Mouse (Mus musculus): ENCODE data around the gene Ank3. TPM values are rescaled to one million over a fixed set of nuclear protein-coding genes. Genes with fewer than 3 reads are reported as not detected.
A peak's percentile ranks its signal among the peaks of the same experiment; 100 is the strongest.

Gene Ank3
- polyA plus RNA-seq, 1 experiment from 2014 or later, result 18.0 TPM

- H3K36me3 ChIP-seq, result no peaks in the 10 kb centered on the region
- no peak overlapping the region for H3K27ac ChIP-seq
- no peak overlapping the region for H3K4me2 ChIP-seq
- H3K9me3 ChIP-seq, result no peaks in the 10 kb centered on the region
- H3K9ac ChIP-seq, result no peak overlapping the region
- no peak overlapping the region for H3K4me3 ChIP-seq
- no peaks in the 10 kb centered on the region for H3K27me3 ChIP-seq
- no peak for ATAC-seq (ENCODE audit: borderline replicate concordance, extremely low read depth, low FRiP score, low TSS enrichment)
- no peaks in the 10 kb centered on the region for H3K4me1 ChIP-seq
- WGBS, result 60% methylated on average over 4 of the region's 4 CpGs
Observed at GRCm38 (mm10) chr10:69528746-69529145, 130.2 kb downstream of the Ank3 start.

- 84% methylated on average over 6 of the region's 6 CpGs for WGBS
- H3K4me2 ChIP-seq, result no peak overlapping the region
- peaks cover 4% of the 10 kb centered on the region; the same call in 1 of the 2 replicates for H3K4me1 ChIP-seq
- H3K4me3 ChIP-seq, result no peak overlapping the region
- H3K9me3 ChIP-seq, result no peaks in the 10 kb centered on the region
- H3K27me3 ChIP-seq, result no peaks in the 10 kb centered on the region
- no peaks in the 10 kb centered on the region for H3K36me3 ChIP-seq
- H3K9ac ChIP-seq, result no peak overlapping the region
- H3K27ac ChIP-seq, result no peak overlapping the region
- no peak for ATAC-seq (ENCODE audit: borderline replicate concordance, extremely low read depth, low FRiP score, low TSS enrichment)
Observed at GRCm38 (mm10) chr10:69530326-69530725, 131.8 kb downstream of the Ank3 start.

- H3K4me1 ChIP-seq, result peaks cover 4% of the 10 kb centered on the region; the same call in 1 of the 2 replicates
- no peak overlapping the region for H3K27ac ChIP-seq
- no peaks in the 10 kb centered on the region for H3K27me3 ChIP-seq
- 70% methylated on average over 5 of the region's 5 CpGs for WGBS
- H3K9ac ChIP-seq, result no peak overlapping the region
- no peaks in the 10 kb centered on the region for H3K9me3 ChIP-seq
- H3K4me3 ChIP-seq, result no peak overlapping the region
- no peaks in the 10 kb centered on the region for H3K36me3 ChIP-seq
- no peak for ATAC-seq (ENCODE audit: borderline replicate concordance, extremely low read depth, low FRiP score, low TSS enrichment)
- H3K4me2 ChIP-seq, result no peak overlapping the region
Observed at GRCm38 (mm10) chr10:69531569-69531968, 133.0 kb downstream of the Ank3 start.

GRCm38 (mm10) chr10:69532169-69532730 is 133.7 kb downstream of the Ank3 start:
- no peaks in the 10 kb centered on the region for H3K9me3 ChIP-seq
- no peak for ATAC-seq (ENCODE audit: borderline replicate concordance, extremely low read depth, low FRiP score, low TSS enrichment)
- no peak overlapping the region for H3K27ac ChIP-seq
- H3K4me1 ChIP-seq, result peaks cover 4% of the 10 kb centered on the region; the same call in 1 of the 2 replicates
- no peak overlapping the region for H3K4me2 ChIP-seq
- no peaks in the 10 kb centered on the region for H3K36me3 ChIP-seq
- WGBS, result 70% methylated on average over 10 of the region's 10 CpGs
- no peak overlapping the region for H3K4me3 ChIP-seq
- H3K9ac ChIP-seq, result no peak overlapping the region
- no peaks in the 10 kb centered on the region for H3K27me3 ChIP-seq

- ATAC-seq (ENCODE audit: borderline replicate concordance, extremely low read depth, low FRiP score, low TSS enrichment), result peak; percentile 69
- 4% methylated on average over 22 of the region's 22 CpGs for WGBS
- peak overlapping the region; percentile 18 for H3K9ac ChIP-seq
- no peaks in the 10 kb centered on the region for H3K36me3 ChIP-seq
- no peaks in the 10 kb centered on the region for H3K9me3 ChIP-seq
- no peaks in the 10 kb centered on the region for H3K27me3 ChIP-seq
- peak overlapping the region; percentile 29 for H3K4me3 ChIP-seq
- H3K4me2 ChIP-seq, result peak overlapping the region; percentile 56
- H3K4me1 ChIP-seq, result peaks cover 4% of the 10 kb centered on the region; the same call in 1 of the 2 replicates
- H3K27ac ChIP-seq, result no peak overlapping the region
Observed at GRCm38 (mm10) chr10:69533505-69534388, 135.2 kb downstream of the Ank3 start.

- no peak overlapping the region for H3K27ac ChIP-seq
Observed at GRCm38 (mm10) chr10:69534716-69535115, 136.1 kb downstream of the Ank3 start.

GRCm38 (mm10) chr10:69535123-69535930 is 136.8 kb downstream of the Ank3 start:
- H3K36me3 ChIP-seq, result no peaks in the 10 kb centered on the region
- peak overlapping the region; percentile 56; the same call in 1 of the 2 replicates for H3K4me2 ChIP-seq
- 36% methylated on average over 15 of the region's 15 CpGs for WGBS
- H3K4me3 ChIP-seq, result no peak overlapping the region
- no peaks in the 10 kb centered on the region for H3K9me3 ChIP-seq
- H3K27ac ChIP-seq, result no peak overlapping the region
- H3K4me1 ChIP-seq, result peaks cover 4% of the 10 kb centered on the region; the same call in 1 of the 2 replicates
- no peak for ATAC-seq (ENCODE audit: borderline replicate concordance, extremely low read depth, low FRiP score, low TSS enrichment)
- no peak overlapping the region for H3K9ac ChIP-seq
- H3K27me3 ChIP-seq, result no peaks in the 10 kb centered on the region

More at GRCm38 (mm10) chr10:69534716-69535115, 136.1 kb downstream of the Ank3 start:
- no peak overlapping the region for H3K9ac ChIP-seq
- H3K27me3 ChIP-seq, result no peaks in the 10 kb centered on the region
- no peaks in the 10 kb centered on the region for H3K9me3 ChIP-seq
- H3K4me2 ChIP-seq, result peak overlapping the region; percentile 56; the same call in 1 of the 2 replicates
- H3K4me1 ChIP-seq, result peaks cover 4% of the 10 kb centered on the region; the same call in 1 of the 2 replicates
- no peak for ATAC-seq (ENCODE audit: borderline replicate concordance, extremely low read depth, low FRiP score, low TSS enrichment)
- H3K4me3 ChIP-seq, result no peak overlapping the region
- no peaks in the 10 kb centered on the region for H3K36me3 ChIP-seq
- WGBS, result 64% methylated on average over 9 of the region's 9 CpGs

GRCm38 (mm10) chr10:69535931-69536200 is 137.3 kb downstream of the Ank3 start:
- Histone ChIP-seq H3K9ac (no peak overlapping the region), H3K27ac (no peak overlapping the region)

GRCm38 (mm10) chr10:69536372-69537075 is 138.0 kb downstream of the Ank3 start:
- H3K27me3 ChIP-seq, result no peaks in the 10 kb centered on the region
- no peaks in the 10 kb centered on the region for H3K36me3 ChIP-seq
- H3K4me3 ChIP-seq, result no peak overlapping the region
- peaks cover 4% of the 10 kb centered on the region; the same call in 1 of the 2 replicates for H3K4me1 ChIP-seq
- no peak overlapping the region for H3K4me2 ChIP-seq
- H3K9me3 ChIP-seq, result no peaks in the 10 kb centered on the region
- no peak overlapping the region for H3K9ac ChIP-seq
- 60% methylated on average over 9 of the region's 9 CpGs for WGBS
- H3K27ac ChIP-seq, result no peak overlapping the region
- ATAC-seq (ENCODE audit: borderline replicate concordance, extremely low read depth, low FRiP score, low TSS enrichment), result no peak

More at GRCm38 (mm10) chr10:69535931-69536200, 137.3 kb downstream of the Ank3 start:
- WGBS, result 59% methylated on average over 3 of the region's 4 CpGs
- Histone ChIP-seq H3K36me3 (no peaks in the 10 kb centered on the region), H3K4me1 (peaks cover 4% of the 10 kb centered on the region; the same call in 1 of the 2 replicates), H3K27me3 (no peaks in the 10 kb centered on the region), H3K4me2 (no peak overlapping the region), H3K4me3 (no peak overlapping the region), H3K9me3 (no peaks in the 10 kb centered on the region)
- no peak for ATAC-seq (ENCODE audit: borderline replicate concordance, extremely low read depth, low FRiP score, low TSS enrichment)

- no peak for ATAC-seq (ENCODE audit: borderline replicate concordance, extremely low read depth, low FRiP score, low TSS enrichment)
- 90% methylated on average over 2 of the region's 2 CpGs for WGBS
- Histone ChIP-seq H3K36me3 (no peaks in the 10 kb centered on the region), H3K27ac (no peak overlapping the region), H3K4me1 (peaks cover 4% of the 10 kb centered on the region; the same call in 1 of the 2 replicates), H3K4me2 (no peak overlapping the region), H3K9ac (no peak overlapping the region), H3K9me3 (no peaks in the 10 kb centered on the region), H3K4me3 (no peak overlapping the region), H3K27me3 (no peaks in the 10 kb centered on the region)
Observed at GRCm38 (mm10) chr10:69538236-69538635, 139.7 kb downstream of the Ank3 start.

- Histone ChIP-seq H3K9ac (no peak overlapping the region), H3K4me1 (no peaks in the 10 kb centered on the region), H3K36me3 (no peaks in the 10 kb centered on the region), H3K27ac (no peak overlapping the region), H3K27me3 (no peaks in the 10 kb centered on the region), H3K4me2 (no peak overlapping the region), H3K9me3 (no peaks in the 10 kb centered on the region), H3K4me3 (no peak overlapping the region)
- WGBS, result 93% methylated on average over 3 of the region's 3 CpGs
- ATAC-seq (ENCODE audit: borderline replicate concordance, extremely low read depth, low FRiP score, low TSS enrichment), result no peak
Observed at GRCm38 (mm10) chr10:69542439-69542838, 143.9 kb downstream of the Ank3 start.
